8 mouse cellular contexts compared by ENCODE assay signal in the genomic region with DNA sequence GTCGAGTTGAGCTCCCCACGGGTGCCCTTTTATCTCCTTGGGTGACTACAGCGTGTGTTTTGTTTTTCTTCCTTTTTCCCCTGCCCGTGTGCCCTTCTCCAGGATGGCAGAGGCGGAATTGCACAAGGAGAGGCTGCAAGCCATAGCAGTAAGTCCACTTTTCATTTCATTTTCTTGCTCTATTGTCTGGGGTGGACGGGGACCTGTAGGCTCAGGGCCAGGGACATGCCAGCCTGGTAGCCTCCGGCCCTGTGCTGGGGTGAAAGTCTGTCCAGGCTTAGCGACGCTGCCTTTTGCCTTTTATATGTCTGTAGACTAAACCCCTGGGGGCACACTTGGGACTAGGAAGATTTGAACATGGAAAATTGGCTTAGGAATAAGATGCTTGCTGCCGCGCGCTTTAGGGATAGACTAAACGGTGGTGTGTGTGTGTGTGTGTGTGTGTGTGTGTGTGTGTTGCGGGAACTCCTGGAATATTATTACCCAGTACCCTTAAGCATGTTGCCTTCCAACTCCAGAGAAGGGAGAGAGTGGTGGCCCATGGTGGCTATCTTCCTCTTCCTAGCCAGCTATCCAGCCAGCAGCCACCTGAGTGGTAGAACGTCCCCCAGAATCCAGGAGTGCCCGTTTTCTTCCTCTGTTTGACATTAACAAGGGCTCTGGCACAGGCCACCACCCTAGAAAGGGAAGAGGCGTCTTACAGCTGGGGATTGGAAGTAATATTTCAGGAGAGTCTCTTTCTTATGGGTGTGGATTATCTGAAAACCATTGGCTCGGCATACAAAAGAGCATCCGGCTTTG. TPM values are rescaled to one million over a fixed set of nuclear protein-coding genes. Genes with fewer than 3 reads are reported as not detected.
DNase-seq lines count a peak whose midpoint lies in the region; ATAC-seq lines count a peak whose summit lies in the region.

No protein-coding gene starts in this region.

- DNase-seq in heart, adult 11 months = no peak
- DNase-seq in embryo, embryonic 10 days (ENCODE audit: low spot score) = peak; percentile 41
- no peak for DNase-seq in thymus, postnatal 0 days (ENCODE audit: low spot score)
- DNase-seq in spleen, postnatal 14 days (ENCODE audit: low spot score in 2 of 2) = no peak
- no peak for DNase-seq in left cerebral cortex, postnatal 4 days

- peak overlapping the region; percentile 95 for H3K9ac ChIP-seq in heart, embryonic 12.5 days
- H3K9ac ChIP-seq in hindbrain, embryonic 12.5 days = peak overlapping the region; percentile 72
- H3K9ac ChIP-seq in midbrain, embryonic 16.5 days (ENCODE audit: low read depth, low read length) = peak overlapping the region; percentile 72

- H3K27me3 ChIP-seq in heart, embryonic 12.5 days (replicated peaks) = no peaks in the 10 kb centered on the region
- peaks cover 24% of the 10 kb centered on the region for H3K27me3 ChIP-seq in hindbrain, embryonic 12.5 days
- H3K27me3 ChIP-seq in midbrain, embryonic 16.5 days (ENCODE audit: control insufficient read depth, insufficient read depth, low read depth, low read length) = no peaks in the 10 kb centered on the region

- intact Hi-C loops in left cerebral cortex, postnatal 4 days (cut with DNase I) = no loop called here

- H3K4me3 ChIP-seq in heart, embryonic 12.5 days = peak overlapping the region; percentile 77
- peak overlapping the region; percentile 57 for H3K4me3 ChIP-seq in hindbrain, embryonic 12.5 days
- H3K4me3 ChIP-seq in midbrain, embryonic 16.5 days (ENCODE audit: low read depth, low read length) = peak overlapping the region; percentile 50

- peak overlapping the region; percentile 77 for H3K4me2 ChIP-seq in heart, embryonic 12.5 days
- peak overlapping the region; percentile 84 for H3K4me2 ChIP-seq in hindbrain, embryonic 12.5 days (replicated peaks)
- H3K4me2 ChIP-seq in midbrain, embryonic 16.5 days (ENCODE audit: low read length) = peak overlapping the region; percentile 64

- WGBS in heart, embryonic 12.5 days = 21% methylated on average over 19 of the region's 19 CpGs
- WGBS in hindbrain, embryonic 12.5 days = 47% methylated on average over 17 of the region's 19 CpGs
- WGBS in midbrain, embryonic 16.5 days = 46% methylated on average over 18 of the region's 19 CpGs

- peaks cover 67% of the 10 kb centered on the region for H3K4me1 ChIP-seq in heart, embryonic 12.5 days (replicated peaks)
- peaks cover 6% of the 10 kb centered on the region; the same call in 1 of the 2 replicates for H3K4me1 ChIP-seq in hindbrain, embryonic 12.5 days
- H3K4me1 ChIP-seq in midbrain, embryonic 16.5 days (ENCODE audit: control insufficient read depth, insufficient read depth, low read length) = peaks cover 2% of the 10 kb centered on the region; the same call in 1 of the 2 replicates

- ATAC-seq in heart, embryonic 12.5 days (ENCODE audit: insufficient number of reproducible peaks, low FRiP score) = no peak
- ATAC-seq in hindbrain, embryonic 12.5 days (ENCODE audit: low FRiP score) = peak; percentile 54
- ATAC-seq in midbrain, embryonic 16.5 days = peak; percentile 72

- H3K27ac ChIP-seq in heart, embryonic 12.5 days (ENCODE audit: poor library complexity, severe bottlenecking) = peak overlapping the region; percentile 99
- H3K27ac ChIP-seq in hindbrain, embryonic 12.5 days = peak overlapping the region; percentile 76
- peak overlapping the region; percentile 70 for H3K27ac ChIP-seq in midbrain, embryonic 16.5 days (ENCODE audit: low read length)

- H3K36me3 ChIP-seq in heart, embryonic 12.5 days = no peaks in the 10 kb centered on the region; the same call in 1 of the 2 replicates
- no peaks in the 10 kb centered on the region for H3K36me3 ChIP-seq in hindbrain, embryonic 12.5 days
- H3K36me3 ChIP-seq in midbrain, embryonic 16.5 days (ENCODE audit: control insufficient read depth, insufficient read depth, low read length) = no peaks in the 10 kb centered on the region

- H3K9me3 ChIP-seq in heart, embryonic 12.5 days (replicated peaks) = no peaks in the 10 kb centered on the region
- H3K9me3 ChIP-seq in hindbrain, embryonic 12.5 days (replicated peaks) = no peaks in the 10 kb centered on the region
- no peaks in the 10 kb centered on the region for H3K9me3 ChIP-seq in midbrain, embryonic 16.5 days (replicated peaks; ENCODE audit: control insufficient read depth, low read length, poor library complexity, severe bottlenecking)

RNA-seq across cellular contexts. Expression of gene Pakap, which starts 0.5 kb away (rescaled TPM):
- polyA plus RNA-seq in heart, embryonic 12.5 days (2016; fragmentation: Nextera tagmentation; extraction: Ambion mirVana) = 72.9 and 74.5 TPM in 2 replicates
- polyA plus RNA-seq in hindbrain, embryonic 12.5 days (2016; fragmentation: Nextera tagmentation; extraction: Ambion mirVana) = 28.1 and 36.1 TPM in 2 replicates
- 11.2 and 12.7 TPM in 2 replicates for polyA plus RNA-seq in midbrain, embryonic 16.5 days (2015; fragmentation: Nextera tagmentation; extraction: Ambion mirVana)
- polyA plus RNA-seq in thymus, postnatal 0 days (2015; fragmentation: Nextera tagmentation; extraction: Ambion mirVana) = 10.0 and 13.7 TPM in 2 replicates
- 10 to 100 TPM; 12.2 to 15.4 TPM for total RNA-seq in left cerebral cortex, postnatal 4 days (2021)
